In genomic region chr2:73436976-73437375, GRCm38 (mm10) we compare ENCODE assay signal across 25 mouse cellular contexts. TPM values are rescaled to one million over a fixed set of nuclear protein-coding genes. Genes with fewer than 3 reads are reported as not detected.
DNase-seq lines count a peak whose midpoint lies in the region; ATAC-seq and TF ChIP-seq lines count a peak whose summit lies in the region.
"Had no signal": no experiment of that assay in that cellular context is flagged by ENCODE, and none has a peak within 500 bp of the region (broad histone marks: within the 10 kb centered on the region; RNA-seq: fewer than 3 reads in every experiment).

No protein-coding gene starts in this region.

- no peaks in the 10 kb centered on the region for H3K4me1 ChIP-seq in heart, embryonic 11.5 days (ENCODE audit: control insufficient read depth, insufficient read depth, low read length)
- no peaks in the 10 kb centered on the region for H3K4me1 ChIP-seq in heart, adult 2 months (ENCODE audit: control insufficient read depth, insufficient read depth, low read length)
- peaks cover 13% of the 10 kb centered on the region for H3K4me1 ChIP-seq in hindbrain, embryonic 13.5 days (replicated peaks)
- H3K4me1 ChIP-seq in hindbrain, embryonic 14.5 days (replicated peaks; ENCODE audit: control insufficient read depth, insufficient read depth, low read length), result no peaks in the 10 kb centered on the region
- peaks cover 10% of the 10 kb centered on the region for H3K4me1 ChIP-seq in limb, embryonic 12.5 days (replicated peaks)
- H3K4me1 ChIP-seq: liver, embryonic 15.5 days; neural tube, embryonic 12.5 days had no signal

- DNase-seq in heart, adult 2 months, result no peak
- no peak for DNase-seq in hindbrain, embryonic 14.5 days (ENCODE audit: low spot score)
- peak; percentile 41 for DNase-seq in R1 (ENCODE audit: low read depth, low spot score)
- DNase-seq in cerebellum, adult 11 months, result no peak
- no peak for DNase-seq in adrenal gland, adult 18-20 months (ENCODE audit: low spot score in 2 of 2)
- DNase-seq: adrenal gland, adult 2 months; B cell, adult 2 months; cerebellum, adult 9-10 months; gastrocnemius, postnatal 36 days; kidney, adult 9 months; kidney, postnatal 36 days; liver; lung, postnatal 4 days; midbrain, embryonic 14.5 days; right cerebral cortex, postnatal 25 days; spleen, adult 18-20 months had no signal

- peaks cover 11% of the 10 kb centered on the region for H3K36me3 ChIP-seq in heart, embryonic 11.5 days (ENCODE audit: control insufficient read depth, insufficient read depth, low read length)
- no peaks in the 10 kb centered on the region for H3K36me3 ChIP-seq in heart, adult 2 months (ENCODE audit: control insufficient read depth, insufficient read depth, low read length)
- H3K36me3 ChIP-seq in hindbrain, embryonic 13.5 days, result no peaks in the 10 kb centered on the region
- H3K36me3 ChIP-seq in hindbrain, embryonic 14.5 days (replicated peaks; ENCODE audit: control insufficient read depth, insufficient read depth), result no peaks in the 10 kb centered on the region
- H3K36me3 ChIP-seq in limb, embryonic 12.5 days, result peaks cover 84% of the 10 kb centered on the region

- H3K9ac ChIP-seq in heart, embryonic 11.5 days (ENCODE audit: low read depth, low read length), result 0 out of 2 replicates have a peak overlapping the region, but pooled peaks have one; percentile 1
- H3K9ac ChIP-seq in heart, adult 2 months (ENCODE audit: low read depth, low read length), result no peak overlapping the region
- 0 out of 2 replicates have a peak overlapping the region, but pooled peaks have one; percentile 5 for H3K9ac ChIP-seq in hindbrain, embryonic 13.5 days
- no peak overlapping the region for H3K9ac ChIP-seq in hindbrain, embryonic 14.5 days
- H3K9ac ChIP-seq in limb, embryonic 12.5 days (replicated peaks), result peak overlapping the region; percentile 18; the same call in 1 of the 2 replicates
- H3K9ac ChIP-seq: forebrain, embryonic 13.5 days; liver, embryonic 15.5 days; neural tube, embryonic 12.5 days had no signal

- no peak; the same call in 1 of the 2 replicates for ATAC-seq in heart, embryonic 11.5 days (replicated peaks; ENCODE audit: insufficient number of reproducible peaks, low FRiP score, low TSS enrichment)
- no peak for ATAC-seq in hindbrain, embryonic 13.5 days (ENCODE audit: low FRiP score)
- ATAC-seq in hindbrain, embryonic 14.5 days (ENCODE audit: low FRiP score), result no peak
- ATAC-seq in limb, embryonic 12.5 days (ENCODE audit: insufficient number of reproducible peaks, insufficient read depth, low FRiP score, low TSS enrichment, low read depth), result no peak
- ATAC-seq: forebrain, embryonic 13.5 days; hindbrain, postnatal 0 days; intestine, embryonic 16.5 days had no signal

- H3K4me3 ChIP-seq in heart, embryonic 11.5 days (ENCODE audit: low read depth, low read length), result no peak overlapping the region
- H3K4me3 ChIP-seq in heart, adult 2 months, result no peak overlapping the region
- H3K4me3 ChIP-seq in hindbrain, embryonic 13.5 days, result no peak overlapping the region
- no peak overlapping the region for H3K4me3 ChIP-seq in hindbrain, embryonic 14.5 days (replicated peaks; ENCODE audit: low read length)
- H3K4me3 ChIP-seq in limb, embryonic 12.5 days (replicated peaks), result no peak overlapping the region
- H3K4me3 ChIP-seq: forebrain, embryonic 13.5 days; liver, embryonic 15.5 days; neural tube, embryonic 12.5 days had no signal

- H3K9me3 ChIP-seq in heart, embryonic 11.5 days (replicated peaks; ENCODE audit: control insufficient read depth, low read length), result no peaks in the 10 kb centered on the region
- no peaks in the 10 kb centered on the region for H3K9me3 ChIP-seq in hindbrain, embryonic 13.5 days
- H3K9me3 ChIP-seq in hindbrain, embryonic 14.5 days (ENCODE audit: control insufficient read depth, low read length), result no peaks in the 10 kb centered on the region
- 0 out of 2 replicates have a peak, but pooled peaks cover 3% of the 10 kb centered on the region for H3K9me3 ChIP-seq in limb, embryonic 12.5 days
- H3K9me3 ChIP-seq: forebrain, embryonic 13.5 days; liver, embryonic 15.5 days; neural tube, embryonic 12.5 days had no signal

- 41% methylated on average over 18 of the region's 18 CpGs for WGBS in heart, embryonic 11.5 days (ENCODE audit: insufficient replicate concordance)
- 70% methylated on average over 18 of the region's 18 CpGs for WGBS in heart, adult 2 months
- 53% methylated on average over 18 of the region's 18 CpGs for WGBS in hindbrain, embryonic 13.5 days
- WGBS in hindbrain, embryonic 14.5 days, result 48% methylated on average over 18 of the region's 18 CpGs
- 49% methylated on average over 18 of the region's 18 CpGs for WGBS in limb, embryonic 12.5 days

- no peaks in the 10 kb centered on the region for H3K79me2 ChIP-seq in heart, adult 2 months (replicated peaks; ENCODE audit: control insufficient read depth, insufficient read depth, low read length)

- no peak for TF ChIP-seq CTCF in heart, adult 2 months (IDR thresholded peaks at IDR 0.05)

- no peak for TF ChIP-seq POLR2A in heart, adult 2 months (IDR thresholded peaks at IDR 0.05; ENCODE audit: insufficient read depth, low read depth, low read length)

- peak overlapping the region; percentile 47 for H3K4me2 ChIP-seq in heart, embryonic 11.5 days
- H3K4me2 ChIP-seq in hindbrain, embryonic 13.5 days, result no peak overlapping the region
- H3K4me2 ChIP-seq in hindbrain, embryonic 14.5 days (replicated peaks), result no peak overlapping the region
- no peak overlapping the region for H3K4me2 ChIP-seq in limb, embryonic 12.5 days
- H3K4me2 ChIP-seq: forebrain, embryonic 13.5 days; liver, embryonic 15.5 days; neural tube, embryonic 12.5 days had no signal

- no peak for TF ChIP-seq EP300 in heart, adult 2 months (IDR thresholded peaks at IDR 0.05; ENCODE audit: insufficient read depth, low read depth, low read length)

- no peaks in the 10 kb centered on the region for H3K27me3 ChIP-seq in heart, embryonic 11.5 days (ENCODE audit: control insufficient read depth, insufficient read depth, low read length)
- H3K27me3 ChIP-seq in heart, adult 2 months (ENCODE audit: control insufficient read depth, insufficient read depth, low read length), result no peaks in the 10 kb centered on the region
- no peaks in the 10 kb centered on the region for H3K27me3 ChIP-seq in hindbrain, embryonic 13.5 days
- H3K27me3 ChIP-seq in hindbrain, embryonic 14.5 days (ENCODE audit: control insufficient read depth, insufficient read depth, low read length), result no peaks in the 10 kb centered on the region
- H3K27me3 ChIP-seq in limb, embryonic 12.5 days, result no peaks in the 10 kb centered on the region
- H3K27me3 ChIP-seq: CH12.LX; forebrain, embryonic 13.5 days; liver, embryonic 15.5 days; neural tube, embryonic 12.5 days had no signal

- intact Hi-C loops in heart, adult 2 months (cut with DNase I), result loop anchor here (5.0 kb wide), 1 partner anchor 55 kb away; no protein-coding TSS in a partner anchor

- H3K27ac ChIP-seq in heart, embryonic 11.5 days (ENCODE audit: low read depth, low read length), result no peak overlapping the region
- no peak overlapping the region for H3K27ac ChIP-seq in heart, adult 2 months
- H3K27ac ChIP-seq in hindbrain, embryonic 13.5 days, result no peak overlapping the region
- no peak overlapping the region for H3K27ac ChIP-seq in hindbrain, embryonic 14.5 days
- no peak overlapping the region for H3K27ac ChIP-seq in limb, embryonic 12.5 days
- H3K27ac ChIP-seq: forebrain, embryonic 13.5 days; hindbrain, postnatal 0 days; liver, embryonic 15.5 days; neural tube, embryonic 12.5 days had no signal

RNA-seq across cellular contexts. Expression of gene Gpr155, which starts 50.6 kb away (rescaled TPM):
- polyA plus RNA-seq in heart, embryonic 11.5 days (2014; fragmentation: Nextera tagmentation; extraction: Ambion mirVana), result 4.9 and 5.8 TPM in 2 replicates
- total RNA-seq in heart, adult 2 months (2021), result 10 to 100 TPM; 11.7 to 15.2 TPM
- 11.3 and 17.0 TPM in 2 replicates for polyA plus RNA-seq in heart, adult 2 months (2012; rRNA removed)
- polyA plus RNA-seq in hindbrain, embryonic 13.5 days (2015; fragmentation: Nextera tagmentation; extraction: Ambion mirVana), result 12.4 and 12.7 TPM in 2 replicates
- polyA plus RNA-seq in hindbrain, embryonic 14.5 days (2014; fragmentation: Nextera tagmentation; extraction: Ambion mirVana), result 15.2 and 17.9 TPM in 2 replicates
- polyA plus RNA-seq in limb, embryonic 12.5 days (2016; fragmentation: Nextera tagmentation; extraction: Ambion mirVana), result 5.8 and 6.1 TPM in 2 replicates
- total RNA-seq in adrenal gland, adult 18-20 months (2021), result 1 to 10 TPM; 6.2 to 8.4 TPM

Comparison
In these comparisons a context has a peak if more than half of its experiments do, and no peak if none do; other contexts are left out.
1. H3K9ac ChIP-seq: peak in heart, embryonic 11.5 days (single experiment), hindbrain, embryonic 13.5 days (single experiment) and limb, embryonic 12.5 days (single experiment); none in heart, adult 2 months (single experiment) and hindbrain, embryonic 14.5 days (single experiment).